Mouse (Mus musculus): ENCODE data around the gene Edf1.

DNA sequence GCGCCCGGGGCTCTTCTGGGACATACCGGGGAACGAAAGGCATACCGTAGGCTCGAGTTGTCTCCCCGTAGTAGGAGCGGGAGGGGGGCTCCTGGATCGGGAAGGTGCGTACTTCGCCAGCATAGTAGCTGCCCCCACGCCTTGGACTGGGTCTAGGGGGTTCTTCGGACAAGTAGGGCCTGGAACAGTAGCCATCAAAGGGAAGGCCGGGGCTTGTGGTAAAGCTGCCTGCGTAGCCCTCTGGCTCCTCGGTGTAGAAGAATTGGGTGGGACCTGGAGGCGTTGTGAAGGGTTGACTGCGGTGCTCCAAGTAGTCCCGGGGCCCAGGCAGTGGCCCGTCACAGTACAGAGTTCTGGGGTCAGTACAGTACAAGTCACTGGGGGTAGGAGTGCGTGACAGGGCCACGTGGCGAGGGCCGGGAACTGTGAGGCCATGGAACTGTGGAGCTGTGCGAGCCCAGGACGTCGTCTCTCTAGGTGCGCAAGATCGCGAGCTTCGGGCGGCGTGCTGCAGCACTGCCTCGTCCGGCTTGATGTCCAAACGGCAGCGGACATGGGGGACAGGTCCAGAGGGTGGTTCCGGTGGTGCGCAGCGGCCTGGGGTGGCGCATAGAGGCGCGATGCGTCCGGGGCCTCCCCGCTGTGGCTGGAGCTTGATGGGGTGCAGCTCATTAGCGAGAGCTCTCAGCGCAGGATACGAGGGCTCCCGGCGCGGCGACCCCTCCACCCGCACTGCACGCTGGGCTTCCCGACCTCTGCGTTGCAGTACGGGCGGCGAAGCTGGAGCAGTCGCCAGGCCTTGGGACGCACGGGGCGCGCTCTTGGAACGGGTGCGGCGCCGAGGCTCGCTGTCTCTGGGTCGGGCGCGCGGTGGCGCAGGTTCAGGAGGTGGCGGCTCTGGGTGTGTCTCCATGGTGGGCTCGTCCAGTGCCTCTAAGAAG lies 21.4 kb downstream of the Edf1 start:
- no peak for TF ChIP-seq CTCF (IDR thresholded peaks at IDR 0.05; ENCODE audit: low read depth, low read length)
- TF ChIP-seq GATA1 (IDR thresholded peaks at IDR 0.05; ENCODE audit: borderline replicate concordance, low read length) = no peak
- TF ChIP-seq GATA2 (IDR thresholded peaks at IDR 0.05; ENCODE audit: borderline replicate concordance, low read depth, low read length) = no peak
- no peak for TF ChIP-seq POLR2AphosphoS5 (IDR thresholded peaks at IDR 0.05; ENCODE audit: insufficient replicate concordance, low read depth, low read length)
- no peak for TF ChIP-seq TAL1 (conservative IDR thresholded peaks at IDR 0.05; ENCODE audit: low read depth, low read length)
